Mouse (Mus musculus): ENCODE measurements at regions not wholly inside any gene's neighbourhood (a gene's known extent, or its start where the extent isn't known, plus 50 kb on each side); places are given as distances from the start of the nearest gene placed in this dataset.
"Not testable (repeated sequence)": the region's sequence is repeated elsewhere in the genome, so short reads cannot be mapped to it uniquely, and the experiment has no call there.

DNA sequence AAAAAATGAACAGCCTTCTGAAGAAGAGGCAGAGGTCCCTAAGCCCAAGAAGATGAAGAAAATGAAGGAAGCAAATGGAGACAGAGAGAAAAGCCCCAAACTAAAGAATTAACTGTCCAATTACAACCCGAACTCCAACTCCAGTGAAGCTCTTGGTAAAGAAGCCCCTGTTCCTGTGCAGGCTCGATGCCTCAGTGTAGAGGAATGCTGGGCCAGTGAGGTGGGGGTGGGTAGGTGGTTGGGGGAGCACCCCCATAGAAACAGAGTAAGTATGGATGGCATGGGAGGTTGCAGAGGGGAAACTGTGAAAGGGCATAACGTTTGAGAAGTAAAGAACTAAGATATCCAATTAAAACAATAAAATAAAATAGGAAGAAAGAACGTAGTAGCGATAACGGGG, 68.8 kb downstream of the Hsp90b1 start:
- not testable (repeated sequence) for TF ChIP-seq CTCF (conservative IDR thresholded peaks at IDR 0.05 in 1 of 2, IDR thresholded peaks at IDR 0.05 in 1 of 2; ENCODE audit: low read depth in 2 of 2, low read length in 2 of 2); RCOR1 (conservative IDR thresholded peaks at IDR 0.05; ENCODE audit: low read depth, low read length); HCFC1 (IDR thresholded peaks at IDR 0.05; ENCODE audit: low read depth, low read length); MAFK (IDR thresholded peaks at IDR 0.05; ENCODE audit: insufficient replicate concordance, low read length); JUN (IDR thresholded peaks at IDR 0.05; ENCODE audit: insufficient read depth, low read depth, low read length); EP300 (IDR thresholded peaks at IDR 0.05; ENCODE audit: low read length)

Data from CH12.LX (cell line).